Mouse (Mus musculus) lung, embryonic 15.5 days (tissue): ENCODE measurements around the gene Nat8f4. TPM values are rescaled to one million over a fixed set of nuclear protein-coding genes. Genes with fewer than 3 reads are reported as not detected.
A peak's percentile ranks its signal among the peaks of the same experiment; 100 is the strongest.
"Not testable (repeated sequence)": the region's sequence is repeated elsewhere in the genome, so short reads cannot be mapped to it uniquely, and the experiment has no call there.

Experiments used
- ATAC-seq: fragments of 200-750 bp; cut with Nextera tagmentation; 2 replicates; pipeline ENCODE4 v1.8.0; 2017; ENCODE audit warnings: moderate number of reproducible peaks, borderline replicate concordance; ENCODE audit not compliant: low FRiP score, low TSS enrichment; ENCODE audit errors: extremely low read depth
- H3K27ac ChIP-seq: fragments of 300-500 bp; sonication (generic); 2 replicates; pipeline ENCODE4 v1.5.1; 2015; ENCODE audit warnings: moderate library complexity, mild to moderate bottlenecking, inconsistent platforms
- H3K27me3 ChIP-seq: fragments of 300-500 bp; sonication (generic); 2 replicates; pipeline ENCODE4 v1.6.1; 2015; ENCODE audit warnings: inconsistent platforms
- H3K36me3 ChIP-seq: fragments of 300-500 bp; sonication (generic); 2 replicates; pipeline ENCODE4 v1.6.1; 2015; ENCODE audit warnings: inconsistent platforms
- H3K4me1 ChIP-seq: fragments of 300-500 bp; sonication (generic); 2 replicates; pipeline ENCODE4 v1.6.1; 2015; ENCODE audit warnings: inconsistent platforms
- H3K4me2 ChIP-seq: fragments of 300-500 bp; sonication (generic); 2 replicates; pipeline ENCODE4 v1.6.1; 2015; ENCODE audit warnings: inconsistent platforms, mild to moderate bottlenecking, moderate library complexity
- H3K4me3 ChIP-seq: fragments of 300-500 bp; sonication (generic); 2 replicates; pipeline ENCODE4 v1.5.1; 2015; ENCODE audit warnings: mild to moderate bottlenecking, inconsistent platforms
- H3K9ac ChIP-seq: fragments of 300-500 bp; sonication (generic); 2 replicates; pipeline ENCODE4 v1.6.1; 2015; ENCODE audit warnings: inconsistent platforms
- H3K9me3 ChIP-seq: fragments of 300-500 bp; sonication (generic); 2 replicates; pipeline ENCODE4 v1.6.1; 2016; ENCODE audit warnings: inconsistent platforms
- WGBS: fragments of 180-500 bp; shearing (Covaris S2); methylation state at CpG from one replicate; pipeline ENCODE4 v1.1.7; 2015; 5-methylcytosine and 5-hydroxymethylcytosine counted together
- polyA plus RNA-seq: library from polyadenylated mRNA; unstranded; fragments of >200 nt; fragmentation: Nextera tagmentation; extraction: Ambion mirVana; gene quantifications from 2 replicates; pipeline ENCODE4 v1.2.1, GENCODE M21; 2015

Nat8f4 gene
- polyA plus RNA-seq, 1 experiment from 2014 or later, result 5.1 TPM

- WGBS, result 84% methylated on average over 4 of the region's 4 CpGs
- Histone ChIP-seq H3K27ac (no peak overlapping the region), H3K4me3 (no peak overlapping the region), H3K9ac (no peak overlapping the region), H3K36me3 (peaks cover 8% of the 10 kb centered on the region; the same call in 1 of the 2 replicates), H3K4me1 (peaks cover 12% of the 10 kb centered on the region), H3K9me3 (no peaks in the 10 kb centered on the region), H3K4me2 (no peak overlapping the region), H3K27me3 (no peaks in the 10 kb centered on the region)
- no peak for ATAC-seq
These were observed 14.7 kb upstream of the Nat8f4 start for GRCm38 (mm10) chr6:85919401-85919800.

GRCm38 (mm10) chr6:85918341-85918740, 13.7 kb upstream of the Nat8f4 start:
- not testable (repeated sequence) for H3K9me3 ChIP-seq, H3K27ac ChIP-seq, H3K9ac ChIP-seq, H3K4me2 ChIP-seq, ATAC-seq, H3K27me3 ChIP-seq, H3K36me3 ChIP-seq, H3K4me3 ChIP-seq
- WGBS, result 93% methylated on average over 3 of the region's 3 CpGs
- H3K4me1 ChIP-seq, result peaks cover 12% of the 10 kb centered on the region

- Histone ChIP-seq H3K4me3 (peak overlapping the region; percentile 66), H3K4me1 (peaks cover 12% of the 10 kb centered on the region), H3K36me3 (no peaks in the 10 kb centered on the region), H3K9me3 (no peaks in the 10 kb centered on the region), H3K4me2 (peak overlapping the region; percentile 80), H3K27me3 (no peaks in the 10 kb centered on the region), H3K9ac (peak overlapping the region; percentile 74), H3K27ac (0 out of 2 replicates have a peak overlapping the region, but pooled peaks have one; percentile 94)
- ATAC-seq, result no peak
- 76% methylated on average over 6 of the region's 6 CpGs for WGBS
These were observed 11.9 kb upstream of the Nat8f4 start for GRCm38 (mm10) chr6:85916596-85916995.

- 1% methylated on average over 61 of the region's 61 CpGs for WGBS
- H3K27me3 ChIP-seq, H3K36me3 ChIP-seq, H3K9me3 ChIP-seq: not testable (repeated sequence)
- Histone ChIP-seq H3K4me1 (peaks cover 12% of the 10 kb centered on the region), H3K27ac (peak within 1 kb of the TSS; percentile 94), H3K4me2 (peak within 1 kb of the TSS; percentile 80), H3K4me3 (peak within 1 kb of the TSS; percentile 66), H3K9ac (peak within 1 kb of the TSS; percentile 74)
- peak; percentile 95 for ATAC-seq
These were observed 11.1 kb upstream of the Nat8f4 start, which contains the start of gene Nat8f1 for GRCm38 (mm10) chr6:85915539-85916513. TSS of gene Nat8f1 (minus strand) at chr6:85915687.

GRCm38 (mm10) chr6:85915141-85915538, 10.5 kb upstream of the Nat8f4 start:
- H3K36me3 ChIP-seq, result no peaks in the 10 kb centered on the region
- 0 out of 2 replicates have a peak, but pooled peaks have one; percentile 5 for ATAC-seq
- H3K4me1 ChIP-seq, result peaks cover 12% of the 10 kb centered on the region
- H3K27me3 ChIP-seq, result no peaks in the 10 kb centered on the region
- H3K27ac ChIP-seq, result peak overlapping the region; percentile 94
- H3K9me3 ChIP-seq, result no peaks in the 10 kb centered on the region
- peak overlapping the region; percentile 74 for H3K9ac ChIP-seq
- H3K4me3 ChIP-seq, result peak overlapping the region; percentile 66
- H3K4me2 ChIP-seq, result peak overlapping the region; percentile 80
- 3% methylated on average over 11 of the region's 11 CpGs for WGBS

GRCm38 (mm10) chr6:85911587-85911986, 6.9 kb upstream of the Nat8f4 start, which contains the start of gene Tprkb:
TSS of gene Tprkb (plus strand) at chr6:85911865.
- no peak for ATAC-seq
- Histone ChIP-seq H3K36me3 (no peaks in the 10 kb centered on the region), H3K27ac (no peak within 1 kb of the TSS), H3K9me3 (no peaks in the 10 kb centered on the region), H3K4me3 (no peak within 1 kb of the TSS), H3K4me1 (peaks cover 11% of the 10 kb centered on the region), H3K4me2 (no peak within 1 kb of the TSS), H3K9ac (no peak within 1 kb of the TSS), H3K27me3 (no peaks in the 10 kb centered on the region)
- 78% methylated on average over 3 of the region's 3 CpGs for WGBS

- H3K4me1 ChIP-seq, result peaks cover 1% of the 10 kb centered on the region; the same call in 1 of the 2 replicates
- no peaks in the 10 kb centered on the region for H3K9me3 ChIP-seq
- ATAC-seq, result no peak
- H3K36me3 ChIP-seq, result no peaks in the 10 kb centered on the region
- 100% methylated on average over 1 of the region's 1 CpGs for WGBS
- no peak overlapping the region for H3K4me2 ChIP-seq
- no peak overlapping the region for H3K4me3 ChIP-seq
- no peak overlapping the region for H3K9ac ChIP-seq
- no peaks in the 10 kb centered on the region for H3K27me3 ChIP-seq
- H3K27ac ChIP-seq, result no peak overlapping the region
These were observed 5.0 kb upstream of the Nat8f4 start for GRCm38 (mm10) chr6:85909704-85910103.

- H3K4me2 ChIP-seq, result no peak overlapping the region
- H3K4me1 ChIP-seq, result no peaks in the 10 kb centered on the region
- no peaks in the 10 kb centered on the region for H3K27me3 ChIP-seq
- no peaks in the 10 kb centered on the region for H3K9me3 ChIP-seq
- no peak overlapping the region for H3K27ac ChIP-seq
- no peak overlapping the region for H3K9ac ChIP-seq
- H3K36me3 ChIP-seq, result no peaks in the 10 kb centered on the region
- WGBS, result 49% methylated on average over 3 of the region's 3 CpGs
- H3K4me3 ChIP-seq, result no peak overlapping the region
- ATAC-seq, result no peak
These were observed 3.7 kb upstream of the Nat8f4 start for GRCm38 (mm10) chr6:85908341-85908740.

- H3K4me3 ChIP-seq, H3K27ac ChIP-seq, H3K4me1 ChIP-seq, ATAC-seq, H3K4me2 ChIP-seq, H3K27me3 ChIP-seq, H3K9ac ChIP-seq, H3K36me3 ChIP-seq, H3K9me3 ChIP-seq: not testable (repeated sequence)
- 62% methylated on average over 2 of the region's 2 CpGs for WGBS
These were observed 2.2 kb upstream of the Nat8f4 start for GRCm38 (mm10) chr6:85906911-85907351.

- H3K4me1 ChIP-seq, result no peaks in the 10 kb centered on the region
- H3K27me3 ChIP-seq, result no peaks in the 10 kb centered on the region
- H3K9ac ChIP-seq, result no peak overlapping the region
- no peak overlapping the region for H3K4me2 ChIP-seq
- H3K27ac ChIP-seq, result no peak overlapping the region
- 86% methylated on average over 2 of the region's 2 CpGs for WGBS
- no peaks in the 10 kb centered on the region for H3K36me3 ChIP-seq
- no peak overlapping the region for H3K4me3 ChIP-seq
- ATAC-seq, result no peak
- no peaks in the 10 kb centered on the region for H3K9me3 ChIP-seq
These were observed 2.4 kb downstream of the Nat8f4 start for GRCm38 (mm10) chr6:85902303-85902702.

- not testable (repeated sequence) for H3K4me3 ChIP-seq, H3K9ac ChIP-seq, H3K9me3 ChIP-seq, H3K36me3 ChIP-seq, H3K4me2 ChIP-seq, H3K27ac ChIP-seq, H3K4me1 ChIP-seq, ATAC-seq, H3K27me3 ChIP-seq
- WGBS, result 75% methylated on average over 7 of the region's 8 CpGs
These were observed 5.8 kb downstream of the Nat8f4 start for GRCm38 (mm10) chr6:85898596-85899475.
